Mouse (Mus musculus): ENCODE measurements around the gene Cd164. TPM values are rescaled to one million over a fixed set of nuclear protein-coding genes. Genes with fewer than 3 reads are reported as not detected.

Cd164 gene
- polyA plus RNA-seq, 1 experiment from 2014 or later, result 178 TPM

DNA sequence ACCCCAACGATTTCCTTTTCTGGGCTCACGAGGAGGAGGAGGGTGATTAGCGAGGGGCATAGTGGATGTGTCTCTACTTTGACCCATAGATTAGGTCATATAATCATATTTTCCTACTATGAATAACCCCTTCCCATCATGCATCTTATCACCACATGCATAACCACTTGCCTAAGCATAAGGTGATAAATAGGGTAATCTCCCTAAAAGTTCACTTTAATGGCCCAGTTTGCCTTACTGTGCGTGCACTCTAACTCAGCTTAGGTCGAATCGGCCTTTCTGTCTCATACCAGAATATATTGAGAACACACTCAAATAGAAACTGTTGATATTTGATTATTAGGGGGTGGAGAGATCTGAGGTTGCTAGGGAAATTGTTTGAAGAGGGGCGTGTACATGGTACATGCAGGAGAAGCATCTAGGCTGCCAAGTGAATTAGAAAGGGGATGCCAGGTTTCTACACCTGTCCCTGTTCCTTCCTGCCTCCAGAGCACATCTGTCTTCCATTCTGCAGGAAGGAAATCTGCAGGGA is 26.1 kb downstream of the Cd164 start:
- 49% methylated on average over 7 of the region's 7 CpGs for WGBS
- ATAC-seq (ENCODE audit: insufficient number of reproducible peaks, insufficient read depth, low FRiP score, low read depth), result no peak
- no peaks in the 10 kb centered on the region for H3K27me3 ChIP-seq (ENCODE audit: control insufficient read depth, insufficient read depth, low read length)
- H3K4me3 ChIP-seq (ENCODE audit: low read depth, low read length), result no peak overlapping the region
- H3K9me3 ChIP-seq (ENCODE audit: control insufficient read depth, low read depth, low read length), result peaks cover 4% of the 10 kb centered on the region; the same call in 1 of the 2 replicates
- H3K4me1 ChIP-seq (ENCODE audit: control insufficient read depth, insufficient read depth, low read length), result peaks cover 7% of the 10 kb centered on the region; the same call in 1 of the 2 replicates
- H3K27ac ChIP-seq (ENCODE audit: low read length), result no peak overlapping the region
- H3K9ac ChIP-seq (replicated peaks; ENCODE audit: low read depth, low read length), result no peak overlapping the region
- no peaks in the 10 kb centered on the region for H3K36me3 ChIP-seq (ENCODE audit: control insufficient read depth, insufficient read depth, low read length)
- H3K4me2 ChIP-seq (replicated peaks; ENCODE audit: low read depth, low read length), result no peak overlapping the region

DNA sequence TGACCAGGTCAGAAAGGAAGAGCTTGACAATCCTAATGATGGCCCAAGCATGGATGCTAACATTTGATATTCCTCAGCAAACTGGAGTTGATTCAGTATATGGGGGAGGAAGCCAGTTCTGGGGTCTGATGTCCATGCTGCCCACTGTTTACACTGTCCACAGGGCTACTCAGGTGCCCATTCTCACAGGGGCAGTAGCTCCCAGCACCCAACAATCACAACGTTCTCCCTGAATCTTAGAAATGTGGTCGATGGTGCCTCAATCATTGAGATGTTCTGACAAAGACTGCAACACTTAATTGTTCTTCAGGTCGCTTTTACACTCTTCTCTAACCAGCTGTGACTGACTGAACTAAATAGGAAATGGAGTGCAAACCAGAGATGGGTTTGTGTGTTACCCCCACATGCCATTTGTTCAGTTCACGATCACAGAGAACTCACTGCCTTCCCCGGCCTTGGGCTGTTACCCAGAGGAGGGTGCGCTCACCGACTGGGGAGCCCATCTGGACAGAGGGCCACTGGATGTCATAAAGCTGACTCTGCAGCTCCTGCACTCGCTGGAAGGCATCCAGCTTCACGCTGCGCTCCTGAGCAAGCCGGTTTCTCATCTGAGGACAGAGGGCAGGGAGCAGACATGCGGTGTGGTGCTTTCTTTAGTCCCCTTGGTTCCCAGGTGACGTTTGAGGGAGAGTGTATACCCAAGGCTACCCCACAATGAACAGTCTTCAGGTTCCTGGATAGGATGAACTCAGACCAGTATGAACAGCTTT is 27.4 kb downstream of the Cd164 start:
- no peak overlapping the region for H3K27ac ChIP-seq (ENCODE audit: low read length)
- peaks cover 4% of the 10 kb centered on the region; the same call in 1 of the 2 replicates for H3K9me3 ChIP-seq (ENCODE audit: control insufficient read depth, low read depth, low read length)
- no peak overlapping the region for H3K4me2 ChIP-seq (replicated peaks; ENCODE audit: low read depth, low read length)
- no peak for ATAC-seq (ENCODE audit: insufficient number of reproducible peaks, insufficient read depth, low FRiP score, low read depth)
- H3K4me3 ChIP-seq (ENCODE audit: low read depth, low read length), result no peak overlapping the region
- H3K27me3 ChIP-seq (ENCODE audit: control insufficient read depth, insufficient read depth, low read length), result no peaks in the 10 kb centered on the region
- 60% methylated on average over 13 of the region's 13 CpGs for WGBS
- H3K9ac ChIP-seq (replicated peaks; ENCODE audit: low read depth, low read length), result no peak overlapping the region
- H3K4me1 ChIP-seq (ENCODE audit: control insufficient read depth, insufficient read depth, low read length), result peaks cover 11% of the 10 kb centered on the region; the same call in 1 of the 2 replicates
- H3K36me3 ChIP-seq (ENCODE audit: control insufficient read depth, insufficient read depth, low read length), result no peaks in the 10 kb centered on the region

DNA sequence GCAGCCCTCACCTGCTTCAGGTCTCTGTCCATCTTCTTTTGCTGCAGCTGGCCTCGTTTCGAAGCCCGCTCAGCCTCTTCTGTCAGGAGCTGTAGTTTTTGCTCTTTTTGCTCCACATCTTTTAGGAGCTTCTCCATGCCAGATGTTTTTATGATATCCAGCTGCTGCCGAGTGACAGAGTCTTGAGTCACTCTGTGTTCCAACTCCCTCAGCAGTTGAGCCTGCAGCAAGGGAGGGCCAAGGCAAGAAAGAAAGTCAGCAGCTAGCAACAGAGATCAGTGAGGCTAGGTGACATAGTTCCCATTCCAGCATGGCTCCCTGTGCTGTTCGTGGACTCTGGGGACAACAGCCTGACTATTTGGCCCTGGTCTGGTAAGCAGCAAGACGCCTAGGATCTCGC is 31.5 kb downstream of the Cd164 start:
- Histone ChIP-seq H3K4me2 (replicated peaks; ENCODE audit: low read depth, low read length) (no peak overlapping the region), H3K36me3 (ENCODE audit: control insufficient read depth, insufficient read depth, low read length) (no peaks in the 10 kb centered on the region), H3K27me3 (ENCODE audit: control insufficient read depth, insufficient read depth, low read length) (no peaks in the 10 kb centered on the region), H3K4me1 (ENCODE audit: control insufficient read depth, insufficient read depth, low read length) (peaks cover 17% of the 10 kb centered on the region), H3K9ac (replicated peaks; ENCODE audit: low read depth, low read length) (no peak overlapping the region), H3K27ac (ENCODE audit: low read length) (no peak overlapping the region), H3K9me3 (ENCODE audit: control insufficient read depth, low read depth, low read length) (peaks cover 4% of the 10 kb centered on the region; the same call in 1 of the 2 replicates), H3K4me3 (ENCODE audit: low read depth, low read length) (no peak overlapping the region)
- WGBS, result 74% methylated on average over 7 of the region's 7 CpGs
- no peak for ATAC-seq (ENCODE audit: insufficient number of reproducible peaks, insufficient read depth, low FRiP score, low read depth)

DNA sequence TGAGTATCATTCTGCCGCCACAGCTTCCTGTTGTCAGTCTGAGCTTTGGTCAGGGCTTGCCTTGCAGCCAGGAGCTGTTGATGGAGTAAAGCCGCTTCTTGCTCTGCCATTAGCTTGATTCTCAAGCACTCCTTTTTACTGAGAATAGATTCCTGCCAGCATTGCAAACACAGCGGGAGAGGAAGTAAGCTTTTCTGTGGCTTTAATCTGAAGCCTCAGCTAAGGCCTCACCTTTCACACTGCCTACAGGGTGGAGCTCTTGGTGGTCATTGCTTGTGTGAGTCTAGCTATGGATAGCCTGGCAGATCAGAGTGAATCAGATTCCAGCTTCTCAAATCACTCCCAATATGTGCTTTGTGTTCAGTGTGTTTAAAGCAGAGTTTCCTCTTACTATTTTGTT is 33.1 kb downstream of the Cd164 start:
- Histone ChIP-seq H3K4me2 (replicated peaks; ENCODE audit: low read depth, low read length) (no peak overlapping the region), H3K27me3 (ENCODE audit: control insufficient read depth, insufficient read depth, low read length) (no peaks in the 10 kb centered on the region), H3K4me3 (ENCODE audit: low read depth, low read length) (no peak overlapping the region), H3K36me3 (ENCODE audit: control insufficient read depth, insufficient read depth, low read length) (no peaks in the 10 kb centered on the region), H3K4me1 (ENCODE audit: control insufficient read depth, insufficient read depth, low read length) (peaks cover 17% of the 10 kb centered on the region), H3K9ac (replicated peaks; ENCODE audit: low read depth, low read length) (no peak overlapping the region), H3K27ac (ENCODE audit: low read length) (peak overlapping the region; percentile 13; the same call in 1 of the 2 replicates), H3K9me3 (ENCODE audit: control insufficient read depth, low read depth, low read length) (peaks cover 4% of the 10 kb centered on the region; the same call in 1 of the 2 replicates)
- 46% methylated on average over 3 of the region's 3 CpGs for WGBS
- no peak for ATAC-seq (ENCODE audit: insufficient number of reproducible peaks, insufficient read depth, low FRiP score, low read depth)

DNA sequence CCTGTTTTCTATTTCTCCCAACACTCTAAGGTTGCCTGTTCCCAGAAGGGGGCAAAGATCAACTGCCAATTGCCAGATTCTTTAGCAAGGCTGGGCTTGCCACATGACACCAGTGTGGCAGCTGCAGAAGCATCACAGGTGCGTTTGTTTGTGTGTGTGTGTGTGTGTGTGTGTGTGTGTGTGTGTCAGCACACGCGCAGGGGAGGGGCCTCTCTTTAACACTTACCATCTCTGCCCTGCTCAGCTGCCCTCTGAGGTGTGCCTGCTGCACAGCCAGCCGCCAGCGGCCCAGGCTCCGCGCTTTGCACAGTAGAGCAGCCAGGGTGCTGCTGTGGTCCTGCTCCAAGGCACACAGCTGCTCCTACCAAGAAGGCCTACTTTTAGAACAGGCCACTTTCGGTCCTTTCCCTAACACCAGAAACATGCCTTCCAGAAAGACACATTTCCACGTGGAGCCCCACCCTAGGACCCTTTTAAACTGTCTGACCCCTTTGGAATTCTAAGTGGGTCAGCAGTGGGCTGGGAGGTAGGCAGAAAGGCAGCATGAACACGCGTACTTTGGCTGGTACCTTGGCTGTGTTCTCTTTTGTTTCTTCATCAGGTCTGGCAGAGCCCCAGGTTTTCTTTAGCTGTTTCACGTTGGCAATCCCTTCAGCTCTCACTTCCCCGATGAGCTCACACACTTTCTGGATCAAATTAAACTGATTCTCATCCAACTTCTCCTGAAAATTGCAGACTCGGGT is 33.8 kb downstream of the Cd164 start:
- WGBS, result 37% methylated on average over 14 of the region's 14 CpGs
- H3K27me3 ChIP-seq (ENCODE audit: control insufficient read depth, insufficient read depth, low read length), result no peaks in the 10 kb centered on the region
- H3K4me1 ChIP-seq (ENCODE audit: control insufficient read depth, insufficient read depth, low read length), result peaks cover 17% of the 10 kb centered on the region
- peak overlapping the region; percentile 48; the same call in 1 of the 2 replicates for H3K27ac ChIP-seq (ENCODE audit: low read length)
- ATAC-seq (ENCODE audit: insufficient number of reproducible peaks, insufficient read depth, low FRiP score, low read depth), result peak; percentile 65
- no peak overlapping the region for H3K9ac ChIP-seq (replicated peaks; ENCODE audit: low read depth, low read length)
- H3K4me3 ChIP-seq (ENCODE audit: low read depth, low read length), result no peak overlapping the region
- H3K9me3 ChIP-seq (ENCODE audit: control insufficient read depth, low read depth, low read length), result peaks cover 4% of the 10 kb centered on the region; the same call in 1 of the 2 replicates
- H3K36me3 ChIP-seq (ENCODE audit: control insufficient read depth, insufficient read depth, low read length), result no peaks in the 10 kb centered on the region
- no peak overlapping the region for H3K4me2 ChIP-seq (replicated peaks; ENCODE audit: low read depth, low read length)

DNA sequence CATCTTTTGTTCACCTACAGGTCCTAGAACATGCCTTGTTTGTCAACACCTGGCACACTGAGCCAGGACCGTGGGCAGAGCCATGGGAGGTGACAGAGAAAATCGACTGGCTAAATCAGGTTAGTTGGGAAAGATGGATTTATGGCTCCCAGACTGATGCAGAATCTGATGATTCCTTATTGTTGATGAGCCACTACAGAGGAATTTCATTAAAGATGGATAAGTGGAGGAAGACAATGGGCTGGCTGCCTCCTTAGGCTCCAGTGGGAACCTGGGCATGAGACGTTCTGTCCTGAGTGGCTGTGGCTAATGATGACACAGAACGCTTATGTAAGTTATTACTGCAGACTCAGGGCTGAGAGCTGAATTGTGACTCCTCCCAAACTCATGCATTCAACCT is 34.5 kb downstream of the Cd164 start:
- WGBS, result 72% methylated on average over 4 of the region's 4 CpGs
- Histone ChIP-seq H3K9me3 (ENCODE audit: control insufficient read depth, low read depth, low read length) (peaks cover 4% of the 10 kb centered on the region; the same call in 1 of the 2 replicates), H3K27ac (ENCODE audit: low read length) (no peak overlapping the region), H3K9ac (replicated peaks; ENCODE audit: low read depth, low read length) (no peak overlapping the region), H3K4me3 (ENCODE audit: low read depth, low read length) (no peak overlapping the region), H3K4me1 (ENCODE audit: control insufficient read depth, insufficient read depth, low read length) (peaks cover 17% of the 10 kb centered on the region), H3K27me3 (ENCODE audit: control insufficient read depth, insufficient read depth, low read length) (no peaks in the 10 kb centered on the region), H3K4me2 (replicated peaks; ENCODE audit: low read depth, low read length) (no peak overlapping the region), H3K36me3 (ENCODE audit: control insufficient read depth, insufficient read depth, low read length) (no peaks in the 10 kb centered on the region)
- no peak for ATAC-seq (ENCODE audit: insufficient number of reproducible peaks, insufficient read depth, low FRiP score, low read depth)

DNA sequence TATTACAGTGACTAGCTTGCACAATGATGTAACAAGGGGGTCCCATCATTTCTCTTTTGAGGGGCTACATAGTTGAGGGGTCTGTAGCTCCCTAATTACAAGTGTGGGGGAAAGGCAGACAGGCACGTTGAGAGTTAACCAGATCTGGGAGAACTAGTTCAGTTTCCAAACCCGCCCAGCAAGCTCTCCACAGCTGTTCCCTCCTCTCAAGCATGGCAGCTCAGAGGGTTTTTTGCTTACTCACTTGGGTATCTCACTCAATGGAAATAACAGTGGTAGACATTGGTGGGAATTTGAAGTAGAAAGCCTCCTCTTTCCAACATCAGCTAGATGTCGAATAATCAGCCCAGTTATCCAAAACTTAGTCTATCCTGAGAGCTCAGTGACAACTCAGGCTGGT is 35.9 kb downstream of the Cd164 start:
- no peaks in the 10 kb centered on the region for H3K36me3 ChIP-seq (ENCODE audit: control insufficient read depth, insufficient read depth, low read length)
- H3K4me1 ChIP-seq (ENCODE audit: control insufficient read depth, insufficient read depth, low read length), result peaks cover 17% of the 10 kb centered on the region
- 0 out of 2 replicates have a peak, but pooled peaks cover 4% of the 10 kb centered on the region for H3K9me3 ChIP-seq (ENCODE audit: control insufficient read depth, low read depth, low read length)
- no peak overlapping the region for H3K4me2 ChIP-seq (replicated peaks; ENCODE audit: low read depth, low read length)
- no peak overlapping the region for H3K9ac ChIP-seq (replicated peaks; ENCODE audit: low read depth, low read length)
- WGBS, result 84% methylated on average over 3 of the region's 3 CpGs
- no peaks in the 10 kb centered on the region for H3K27me3 ChIP-seq (ENCODE audit: control insufficient read depth, insufficient read depth, low read length)
- ATAC-seq (ENCODE audit: insufficient number of reproducible peaks, insufficient read depth, low FRiP score, low read depth), result no peak
- H3K4me3 ChIP-seq (ENCODE audit: low read depth, low read length), result no peak overlapping the region
- H3K27ac ChIP-seq (ENCODE audit: low read length), result no peak overlapping the region

DNA sequence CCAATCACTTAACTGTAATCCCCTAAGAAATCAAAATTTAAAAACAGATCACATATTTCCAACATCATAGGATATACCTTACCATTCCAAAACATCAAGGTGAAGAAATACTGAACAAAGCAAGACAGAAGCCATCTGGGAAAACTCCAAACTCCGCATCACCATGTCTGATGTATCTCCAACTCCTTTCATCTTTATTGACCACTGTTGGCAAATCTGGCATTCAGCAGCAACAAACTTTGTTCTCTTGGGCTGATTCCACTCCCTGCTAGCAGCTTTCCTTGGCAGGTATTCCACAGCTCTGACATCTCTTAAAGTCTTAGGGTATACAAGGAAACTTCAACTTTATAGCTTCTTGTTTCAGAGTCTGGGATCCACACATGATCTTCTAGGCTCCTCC is 39.2 kb downstream of the Cd164 start:
- Histone ChIP-seq H3K4me1 (ENCODE audit: control insufficient read depth, insufficient read depth, low read length) (peaks cover 3% of the 10 kb centered on the region), H3K36me3 (ENCODE audit: control insufficient read depth, insufficient read depth, low read length) (no peaks in the 10 kb centered on the region), H3K27me3 (ENCODE audit: control insufficient read depth, insufficient read depth, low read length) (no peaks in the 10 kb centered on the region), H3K9me3 (ENCODE audit: control insufficient read depth, low read depth, low read length) (peaks cover 8% of the 10 kb centered on the region; the same call in 1 of the 2 replicates), H3K4me3 (ENCODE audit: low read depth, low read length) (no peak overlapping the region), H3K4me2 (replicated peaks; ENCODE audit: low read depth, low read length) (no peak overlapping the region), H3K9ac (replicated peaks; ENCODE audit: low read depth, low read length) (no peak overlapping the region), H3K27ac (ENCODE audit: low read length) (no peak overlapping the region)
- no peak for ATAC-seq (ENCODE audit: insufficient number of reproducible peaks, insufficient read depth, low FRiP score, low read depth)
- WGBS, result 95% methylated on average over 1 of the region's 1 CpGs
